Mouse (Mus musculus) stomach, postnatal 0 days (tissue): ENCODE data around the gene Slc16a10.

Experiments
- CTCF ChIP-seq: IDR thresholded peaks from 2 replicates; pipeline ENCODE4 v1.5.1; 2016; ENCODE audit warnings: antibody characterized with exemption, low read depth, mild to moderate bottlenecking, moderate library complexity
- EP300 ChIP-seq: optimal IDR thresholded peaks from 2 replicates; pipeline ENCODE3; 2016; ENCODE audit warnings: antibody characterized with exemption

DNA sequence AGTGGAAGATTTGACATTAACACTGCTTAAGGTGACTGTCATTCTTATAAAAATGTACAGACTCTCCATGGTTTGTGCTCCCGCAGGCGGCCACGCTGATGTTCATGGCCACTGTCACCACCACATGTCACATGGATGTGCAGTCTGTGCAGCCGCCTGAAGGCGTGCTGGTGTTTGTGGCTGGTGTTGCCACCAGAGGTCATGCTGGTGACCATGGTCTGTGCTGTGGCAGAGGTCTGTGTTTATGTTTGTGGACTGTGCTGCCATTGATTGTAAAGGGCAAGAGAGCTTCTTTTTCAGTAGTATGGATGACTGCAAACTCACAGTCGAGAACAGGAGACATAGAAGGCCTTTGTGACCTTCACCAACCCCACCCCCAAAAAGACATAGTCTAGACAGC is 30.1 kb upstream of the Slc16a10 start:
- no peak for TF ChIP-seq CTCF
- TF ChIP-seq EP300: no peak
